Mouse (Mus musculus) gastrocnemius, adult 18-20 months (tissue): ENCODE measurements around the gene Rpn2. TPM values are rescaled to one million over a fixed set of nuclear protein-coding genes. Genes with fewer than 3 reads are reported as not detected.
A peak's percentile ranks its signal among the peaks of the same experiment; 100 is the strongest.

ENCODE experiments used
- DNase-seq: peaks from one replicate; pipeline ENCODE4 v3.0.0; 2021; ENCODE audit warnings: low spot score
- long read RNA-seq, 2 experiments: library from polyadenylated mRNA; stranded (forward); transcript quantifications; one replicate each; pipeline ENCODE4 v2.0.0; 2021
- total RNA-seq, 2 experiments: library from RNA; stranded (reverse); gene quantifications; 2 replicates each; pipeline ENCODE4 v1.2.3; 2021

The Rpn2 gene
- 10 to 100 TPM; 78.2 to 84.6 TPM for total RNA-seq
- long read RNA-seq, experiment 1, transcript Rpn2-202 (17 exons, 2,756 nt): major isoform, 26 of 189 reads
- long read RNA-seq, experiment 1, partial matches to known transcripts: 4 of 189 reads
- long read RNA-seq, experiment 1, other reads (novel, unspliced or antisense): 156 of 189 reads
- long read RNA-seq, experiment 2, transcript Rpn2-202 (17 exons, 2,756 nt): major isoform, 21 of 191 reads
- long read RNA-seq, experiment 2, partial matches to known transcripts: 10 of 191 reads
- long read RNA-seq, experiment 2, other reads (novel, unspliced or antisense): 160 of 191 reads

- peak; percentile 97 for DNase-seq
Observed at GRCm38 (mm10) chr2:157278717-157279415, at the start of gene Rpn2. Rpn2 (plus strand) TSS chr2:157279017.

- no peak for DNase-seq
Observed at GRCm38 (mm10) chr2:157235946-157236345, 42.9 kb upstream of the Rpn2 start.

- no peak for DNase-seq
Observed at GRCm38 (mm10) chr2:157245001-157245400, 33.8 kb upstream of the Rpn2 start.

GRCm38 (mm10) chr2:157245603-157246002 lies 33.2 kb upstream of the Rpn2 start:
- no peak for DNase-seq

- no peak for DNase-seq
Observed at GRCm38 (mm10) chr2:157248111-157248510, 30.7 kb upstream of the Rpn2 start.

GRCm38 (mm10) chr2:157259720-157260119 lies 19.1 kb upstream of the Rpn2 start:
- peak; percentile 63 for DNase-seq

GRCm38 (mm10) chr2:157261930-157262329 lies 16.9 kb upstream of the Rpn2 start:
- no peak for DNase-seq

- DNase-seq: no peak
Observed at GRCm38 (mm10) chr2:157262506-157262905, 16.3 kb upstream of the Rpn2 start.

- no peak for DNase-seq
Observed at GRCm38 (mm10) chr2:157263101-157263500, 15.7 kb upstream of the Rpn2 start.

GRCm38 (mm10) chr2:157263832-157264231 lies 15.0 kb upstream of the Rpn2 start:
- no peak for DNase-seq

GRCm38 (mm10) chr2:157279416-157279800 lies 591 bp downstream of the Rpn2 start, which contains the start of gene Mroh8:
Mroh8 (minus strand) TSS chr2:157279549.
- DNase-seq: no peak

- DNase-seq: no peak
Observed at GRCm38 (mm10) chr2:157283321-157283720, 4.5 kb downstream of the Rpn2 start.

- peak; percentile 47 for DNase-seq
Observed at GRCm38 (mm10) chr2:157287542-157287941, 8.7 kb downstream of the Rpn2 start.

- no peak for DNase-seq
Observed at GRCm38 (mm10) chr2:157288996-157289395, 10.2 kb downstream of the Rpn2 start.

GRCm38 (mm10) chr2:157292093-157292492 lies 13.3 kb downstream of the Rpn2 start:
- peak; percentile 64 for DNase-seq

- no peak for DNase-seq
Observed at GRCm38 (mm10) chr2:157296105-157296689, 17.4 kb downstream of the Rpn2 start.

GRCm38 (mm10) chr2:157300051-157300450 lies 21.2 kb downstream of the Rpn2 start:
- DNase-seq: no peak

GRCm38 (mm10) chr2:157303096-157303495 lies 24.3 kb downstream of the Rpn2 start:
- DNase-seq: no peak

GRCm38 (mm10) chr2:157306091-157307032 lies 27.5 kb downstream of the Rpn2 start:
- DNase-seq: no peak

GRCm38 (mm10) chr2:157307715-157308265 lies 29.0 kb downstream of the Rpn2 start:
- DNase-seq: no peak

GRCm38 (mm10) chr2:157308273-157308917 lies 29.6 kb downstream of the Rpn2 start:
- no peak for DNase-seq
